Mouse (Mus musculus): Measurements from ENCODE around the gene Xrcc6. TPM values are rescaled to one million over a fixed set of nuclear protein-coding genes. Genes with fewer than 3 reads are reported as not detected.

The Xrcc6 gene
- polyA plus RNA-seq, 2 experiments from 2014 or later, result 50.9 to 58.1 TPM

- ATAC-seq, result no peak
Measured at GRCm38 (mm10) chr15:82086131-82086530, 98.5 kb downstream of the Xrcc6 start.

GRCm38 (mm10) chr15:82087266-82087665 lies 99.6 kb downstream of the Xrcc6 start:
- ATAC-seq, result no peak

Other genes starting within 250 kb of the Xrcc6 start
- 1 to 10 TPM; 5.2 to 7.1 TPM for gene Zc3h7b, start 242.8 kb upstream of the Xrcc6 start, polyA plus RNA-seq (2017; shearing (Covaris generic))
- 10 to 100 TPM; 39.7 to 56.1 TPM for gene Rangap1, start 242.3 kb upstream of the Xrcc6 start, polyA plus RNA-seq (2017; shearing (Covaris generic))
- 1 to 10 TPM; 5.2 to 7.3 TPM for gene Tef, start 185.4 kb upstream of the Xrcc6 start, polyA plus RNA-seq (2017; shearing (Covaris generic))
- gene Tob2, start 129.0 kb upstream of the Xrcc6 start, polyA plus RNA-seq (2017; shearing (Covaris generic)), result 10 to 100 TPM; 25.8 to 45.6 TPM
- gene Phf5a, start 115.9 kb upstream of the Xrcc6 start, polyA plus RNA-seq (2017; shearing (Covaris generic)), result 100 to 1,000 TPM in 1 of 2 experiments, 10 to 100 TPM in 1; 91.8 to 102 TPM
- gene Aco2, start 115.5 kb upstream of the Xrcc6 start, polyA plus RNA-seq (2017; shearing (Covaris generic)), result 100 to 1,000 TPM in 1 of 2 experiments, 10 to 100 TPM in 1; 84.4 to 105 TPM
- 10 to 100 TPM; 21.1 to 31.2 TPM for gene Polr3h, start 61.6 kb upstream of the Xrcc6 start, polyA plus RNA-seq (2017; shearing (Covaris generic))
- gene Csdc2, start 51.1 kb upstream of the Xrcc6 start, polyA plus RNA-seq (2017; shearing (Covaris generic)), result not detected
- gene Pmm1, start 26.9 kb upstream of the Xrcc6 start, polyA plus RNA-seq (2017; shearing (Covaris generic)), result 10 to 100 TPM; 22.5 to 24.6 TPM
- gene 1700029P11Rik, start 7.3 kb upstream of the Xrcc6 start, polyA plus RNA-seq (2017; shearing (Covaris generic)), result not detected
- gene Desi1, start 46.0 kb downstream of the Xrcc6 start, polyA plus RNA-seq (2017; shearing (Covaris generic)), result 10 to 100 TPM; 10.1 to 16.2 TPM
- gene Snu13, start 59.8 kb downstream of the Xrcc6 start, polyA plus RNA-seq (2017; shearing (Covaris generic)), result 100 to 1,000 TPM; 170 to 212 TPM
- gene 4930407I10Rik, start 71.3 kb downstream of the Xrcc6 start, polyA plus RNA-seq (2017; shearing (Covaris generic)), result not detected
- not detected for gene Mei1, start 82.2 kb downstream of the Xrcc6 start, polyA plus RNA-seq (2017; shearing (Covaris generic))
- 10 to 100 TPM; 23.4 to 28.1 TPM for gene Ccdc134, start 140.1 kb downstream of the Xrcc6 start, polyA plus RNA-seq (2017; shearing (Covaris generic))
- 10 to 100 TPM; 32.6 to 51.4 TPM for gene Srebf2, start 159.3 kb downstream of the Xrcc6 start, polyA plus RNA-seq (2017; shearing (Covaris generic))
- gene Shisa8, start 225.0 kb downstream of the Xrcc6 start, polyA plus RNA-seq (2017; shearing (Covaris generic)), result not detected
- 10 to 100 TPM in 1 of 2 experiments, 1 to 10 TPM in 1; 2.5 to 10.9 TPM for gene Tnfrsf13c, start 236.5 kb downstream of the Xrcc6 start, polyA plus RNA-seq (2017; shearing (Covaris generic))